21 mouse cellular contexts compared by ENCODE assay signal in the genomic region with DNA sequence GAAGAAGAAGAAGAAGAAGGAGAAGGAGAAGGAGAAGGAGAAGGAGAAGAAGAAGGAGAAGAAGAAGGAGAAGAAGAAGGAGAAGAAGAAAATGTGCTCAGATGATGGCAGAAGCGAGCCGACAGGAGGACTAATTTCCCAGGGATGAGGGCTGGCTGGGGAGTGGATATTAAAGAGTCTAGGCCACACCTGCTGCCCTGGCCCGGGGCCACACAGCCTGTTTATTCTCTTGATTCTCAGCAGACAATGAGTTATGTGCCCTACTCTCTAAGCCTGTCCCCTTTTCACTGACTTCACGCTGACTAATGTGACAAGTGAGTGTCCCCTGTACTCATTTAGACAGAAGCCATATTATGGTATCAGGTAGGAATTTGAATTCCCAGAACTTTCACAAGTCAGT. TPM values are rescaled to one million over a fixed set of nuclear protein-coding genes. Genes with fewer than 3 reads are reported as not detected.
DNase-seq lines count a peak whose midpoint lies in the region; ATAC-seq and TF ChIP-seq lines count a peak whose summit lies in the region.
"Had no signal": no experiment of that assay in that cellular context is flagged by ENCODE, and none has a peak within 500 bp of the region (broad histone marks: within the 10 kb centered on the region; RNA-seq: fewer than 3 reads in every experiment).

No protein-coding gene starts in this region.

- TF ChIP-seq EP300 in heart, adult 2 months (IDR thresholded peaks at IDR 0.05; ENCODE audit: insufficient read depth, low read depth, low read length) = no peak
- no peak for TF ChIP-seq EP300 in liver, postnatal 0 days (IDR thresholded peaks at IDR 0.05; ENCODE audit: low read depth)

- peaks cover 6% of the 10 kb centered on the region for H3K4me1 ChIP-seq in heart, adult 2 months (ENCODE audit: control insufficient read depth, insufficient read depth, low read length)
- peaks cover 37% of the 10 kb centered on the region for H3K4me1 ChIP-seq in liver, postnatal 0 days (ENCODE audit: insufficient read depth)
- 0 out of 2 replicates have a peak, but pooled peaks cover 2% of the 10 kb centered on the region for H3K4me1 ChIP-seq in liver, embryonic 12.5 days
- H3K4me1 ChIP-seq: midbrain, embryonic 12.5 days had no signal

- ATAC-seq in liver, postnatal 0 days = 0 out of 2 replicates have a peak, but pooled peaks have one; percentile 31
- no peak for ATAC-seq in liver, embryonic 12.5 days
- ATAC-seq: forebrain, embryonic 15.5 days; inflammation-experienced regulatory T-cells, adult 6 months had no signal

- H3K4me2 ChIP-seq in liver, postnatal 0 days (ENCODE audit: low read depth, low read length) = no peak overlapping the region
- H3K4me2 ChIP-seq in liver, embryonic 12.5 days = no peak overlapping the region
- H3K4me2 ChIP-seq: embryonic facial prominence, embryonic 15.5 days; forebrain, embryonic 15.5 days; hindbrain, embryonic 13.5 days; limb, embryonic 13.5 days; liver, embryonic 15.5 days; midbrain, embryonic 12.5 days; neural tube, embryonic 15.5 days had no signal

- no peaks in the 10 kb centered on the region for H3K27me3 ChIP-seq in heart, adult 2 months (ENCODE audit: control insufficient read depth, insufficient read depth, low read length)
- H3K27me3 ChIP-seq in liver, postnatal 0 days (ENCODE audit: insufficient read depth, low read length) = no peaks in the 10 kb centered on the region
- no peaks in the 10 kb centered on the region for H3K27me3 ChIP-seq in liver, embryonic 12.5 days (replicated peaks)
- H3K27me3 ChIP-seq: embryonic facial prominence, embryonic 15.5 days; forebrain, embryonic 15.5 days; hindbrain, embryonic 13.5 days; limb, embryonic 13.5 days; liver, embryonic 15.5 days; midbrain, embryonic 12.5 days; neural tube, embryonic 15.5 days had no signal

- no peaks in the 10 kb centered on the region for H3K9me3 ChIP-seq in liver, postnatal 0 days (ENCODE audit: low read length)
- no peaks in the 10 kb centered on the region for H3K9me3 ChIP-seq in liver, embryonic 12.5 days (replicated peaks)
- H3K9me3 ChIP-seq: embryonic facial prominence, embryonic 15.5 days; forebrain, embryonic 15.5 days; hindbrain, embryonic 13.5 days; limb, embryonic 13.5 days; liver, embryonic 15.5 days; midbrain, embryonic 12.5 days; neural tube, embryonic 15.5 days had no signal

- no peak for TF ChIP-seq POLR2A in heart, adult 2 months (IDR thresholded peaks at IDR 0.05; ENCODE audit: insufficient read depth, low read depth, low read length)

- H3K27ac ChIP-seq in heart, adult 2 months = no peak overlapping the region
- H3K27ac ChIP-seq in liver, postnatal 0 days (ENCODE audit: low read depth) = peak overlapping the region; percentile 55
- H3K27ac ChIP-seq in liver, embryonic 12.5 days = no peak overlapping the region
- H3K27ac ChIP-seq: embryonic facial prominence, embryonic 15.5 days; forebrain, embryonic 15.5 days; hindbrain, embryonic 13.5 days; kidney, postnatal 0 days; limb, embryonic 13.5 days; liver, embryonic 15.5 days; midbrain, embryonic 12.5 days; neural tube, embryonic 15.5 days had no signal

- intact Hi-C loops in heart, adult 2 months (cut with DNase I) = no loop called here

- no peak for TF ChIP-seq CTCF in heart, adult 2 months (IDR thresholded peaks at IDR 0.05)
- no peak for TF ChIP-seq CTCF in liver, postnatal 0 days (IDR thresholded peaks at IDR 0.05; ENCODE audit: low read depth)

- no peak overlapping the region for H3K4me3 ChIP-seq in heart, adult 2 months
- H3K4me3 ChIP-seq in liver, postnatal 0 days (ENCODE audit: low read depth, low read length) = no peak overlapping the region
- H3K4me3 ChIP-seq in liver, embryonic 12.5 days = no peak overlapping the region
- H3K4me3 ChIP-seq: embryonic facial prominence, embryonic 15.5 days; forebrain, embryonic 15.5 days; hindbrain, embryonic 13.5 days; limb, embryonic 13.5 days; liver, embryonic 15.5 days; midbrain, embryonic 12.5 days; neural tube, embryonic 15.5 days had no signal

- peak; percentile 85 for DNase-seq in heart, adult 11 months
- DNase-seq in heart, adult 2 months = no peak
- DNase-seq in liver, postnatal 0 days = no peak
- DNase-seq in cerebellum, adult 9-11 months = peak; percentile 76
- no peak for DNase-seq in right cerebral cortex, adult 18-20 months
- DNase-seq in frontal cortex, postnatal 25 days (ENCODE audit: low spot score in 2 of 2) = no peak
- DNase-seq: adrenal gland, postnatal 25 days; gastrocnemius, postnatal 25 days; kidney, adult 18-20 months; thymus, adult 18-20 months; thymus, postnatal 4 days had no signal

- no peaks in the 10 kb centered on the region for H3K36me3 ChIP-seq in heart, adult 2 months (ENCODE audit: control insufficient read depth, insufficient read depth, low read length)
- H3K36me3 ChIP-seq in liver, postnatal 0 days (replicated peaks; ENCODE audit: insufficient read depth, low read length) = no peaks in the 10 kb centered on the region
- H3K36me3 ChIP-seq in liver, embryonic 12.5 days = no peaks in the 10 kb centered on the region
- H3K36me3 ChIP-seq: embryonic facial prominence, embryonic 15.5 days; forebrain, embryonic 15.5 days; hindbrain, embryonic 13.5 days; limb, embryonic 13.5 days; liver, embryonic 15.5 days; midbrain, embryonic 12.5 days; neural tube, embryonic 15.5 days had no signal

- no peaks in the 10 kb centered on the region for H3K79me2 ChIP-seq in heart, adult 2 months (replicated peaks; ENCODE audit: control insufficient read depth, insufficient read depth, low read length)

- H3K9ac ChIP-seq in heart, adult 2 months (ENCODE audit: low read depth, low read length) = no peak overlapping the region
- H3K9ac ChIP-seq in liver, postnatal 0 days (replicated peaks) = no peak overlapping the region
- no peak overlapping the region for H3K9ac ChIP-seq in liver, embryonic 12.5 days
- H3K9ac ChIP-seq: embryonic facial prominence, embryonic 15.5 days; forebrain, embryonic 15.5 days; hindbrain, embryonic 13.5 days; limb, embryonic 13.5 days; liver, embryonic 15.5 days; midbrain, embryonic 12.5 days; neural tube, embryonic 15.5 days had no signal

- WGBS in heart, adult 2 months = 61% methylated on average over 4 of the region's 4 CpGs
- 65% methylated on average over 4 of the region's 4 CpGs for WGBS in liver, postnatal 0 days (ENCODE audit: insufficient replicate concordance)
- WGBS in liver, embryonic 12.5 days (ENCODE audit: insufficient replicate concordance) = 64% methylated on average over 4 of the region's 4 CpGs

RNA-seq across cellular contexts. Expression of a gene that starts 11.8 kb away (rescaled TPM):
- total RNA-seq in heart, adult 2 months (2021) = 10 to 100 TPM; 23.9 to 25.9 TPM
- polyA plus RNA-seq in heart, adult 2 months (2012; rRNA removed) = 25.2 and 30.0 TPM in 2 replicates
- 6.8 and 7.3 TPM in 2 replicates for polyA plus RNA-seq in liver, postnatal 0 days (2015; fragmentation: Nextera tagmentation; extraction: Ambion mirVana)
- 7.2 TPM in 2 replicates for polyA plus RNA-seq in liver, embryonic 12.5 days (2016; fragmentation: Nextera tagmentation; extraction: Ambion mirVana)

Comparison
In these comparisons a context has a peak if more than half of its experiments do, and no peak if none do; other contexts are left out.
1. DNase-seq: peak in heart, adult 11 months (single experiment) and cerebellum, adult 9-11 months (single experiment); none in heart, adult 2 months (0 of 2), liver, postnatal 0 days (single experiment), right cerebral cortex, adult 18-20 months (single experiment) and frontal cortex, postnatal 25 days (0 of 2).